Mouse (Mus musculus) cerebellum, adult 18-20 months (tissue): ENCODE measurements at regions not wholly inside any gene's neighbourhood (a gene's known extent, or its start where the extent isn't known, plus 50 kb on each side); places are given as distances from the start of the nearest gene placed in this dataset.
A peak's percentile ranks its signal among the peaks of the same experiment; 100 is the strongest.

Experiments used
- DNase-seq, 2 experiments: peaks; one replicate each; pipeline ENCODE4 v3.0.0; 2021

DNA sequence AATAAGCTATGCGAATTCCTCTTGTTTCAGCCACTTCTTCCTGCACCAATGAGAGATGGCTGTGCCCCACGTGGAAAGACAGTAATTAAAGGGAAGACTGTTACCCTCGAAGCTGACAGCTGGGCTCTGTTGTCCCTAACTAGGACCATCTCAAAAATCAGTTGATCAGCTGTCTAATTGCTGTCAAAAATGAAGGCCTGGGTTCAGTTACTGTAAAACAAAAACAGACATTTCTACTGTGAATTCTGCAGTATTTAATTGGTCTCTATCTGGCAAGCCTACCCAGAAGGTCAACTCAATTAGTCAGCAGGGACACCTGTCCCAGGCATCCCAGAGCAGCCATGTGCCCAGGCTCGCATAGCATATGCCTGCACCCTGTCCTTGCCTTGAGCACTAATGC, 385.8 kb upstream of the Zdhhc25 start:
- DNase-seq, result no peak

DNA sequence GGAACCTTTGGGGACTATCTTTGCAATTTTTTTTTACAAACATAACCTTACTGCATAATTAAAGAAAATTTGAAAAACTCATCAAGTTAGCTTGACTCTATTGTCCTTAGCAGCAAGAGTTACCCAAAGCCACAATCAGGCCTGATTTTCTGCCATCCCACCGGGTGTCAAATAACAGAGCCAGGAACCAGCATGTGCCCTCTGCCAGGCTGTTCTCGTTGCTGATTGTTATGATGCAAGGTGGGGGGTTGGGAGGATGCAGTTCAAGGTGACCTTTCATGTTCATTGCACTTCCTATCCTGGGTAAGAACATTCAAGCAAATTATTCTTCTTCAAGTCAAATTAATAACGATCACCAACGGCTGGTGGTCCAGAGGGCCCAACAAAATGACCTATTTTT, 370.6 kb upstream of the Zdhhc25 start:
- DNase-seq, result no peak

GRCm38 (mm10) chr15:88244606-88245005, 355.5 kb upstream of the Zdhhc25 start:
- no peak for DNase-seq

DNA sequence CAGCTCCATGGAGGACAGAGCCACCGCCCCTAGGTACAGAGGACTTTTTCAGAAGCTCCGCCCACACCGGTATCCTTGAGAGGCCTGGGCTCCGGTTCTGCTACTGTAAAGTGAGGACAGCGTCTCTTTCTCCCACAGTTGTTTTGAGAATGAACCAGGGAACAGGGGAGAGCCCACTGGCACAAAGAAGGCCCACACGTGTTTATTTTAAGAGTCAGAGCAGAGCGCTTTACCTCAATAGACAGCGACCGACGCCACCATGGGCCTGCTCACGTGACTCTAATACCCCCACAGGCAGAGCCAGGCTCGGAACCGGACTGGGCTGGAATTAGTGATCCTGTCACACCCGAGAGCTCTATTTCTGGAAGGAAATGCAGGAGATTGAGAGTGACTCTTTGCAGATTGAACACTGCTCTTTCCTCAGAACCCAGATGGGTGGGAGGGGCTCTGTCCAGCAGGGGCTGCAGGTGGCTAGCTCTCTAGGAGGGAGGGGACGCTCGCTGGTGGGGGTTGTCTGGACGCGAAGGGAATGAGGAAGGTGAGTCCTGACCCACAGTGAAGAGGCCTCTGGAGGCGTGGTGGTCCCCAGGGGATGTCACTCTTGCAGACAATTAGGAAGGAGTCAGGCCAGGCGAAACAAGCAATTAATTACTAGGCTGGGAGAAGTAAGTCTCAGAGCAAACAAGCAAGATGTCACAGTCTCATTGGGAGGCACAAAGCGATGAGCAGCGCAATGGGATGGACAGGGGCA, 354.4 kb upstream of the Zdhhc25 start:
- peak in 1 of 2 experiments; percentile 8 for DNase-seq

DNA sequence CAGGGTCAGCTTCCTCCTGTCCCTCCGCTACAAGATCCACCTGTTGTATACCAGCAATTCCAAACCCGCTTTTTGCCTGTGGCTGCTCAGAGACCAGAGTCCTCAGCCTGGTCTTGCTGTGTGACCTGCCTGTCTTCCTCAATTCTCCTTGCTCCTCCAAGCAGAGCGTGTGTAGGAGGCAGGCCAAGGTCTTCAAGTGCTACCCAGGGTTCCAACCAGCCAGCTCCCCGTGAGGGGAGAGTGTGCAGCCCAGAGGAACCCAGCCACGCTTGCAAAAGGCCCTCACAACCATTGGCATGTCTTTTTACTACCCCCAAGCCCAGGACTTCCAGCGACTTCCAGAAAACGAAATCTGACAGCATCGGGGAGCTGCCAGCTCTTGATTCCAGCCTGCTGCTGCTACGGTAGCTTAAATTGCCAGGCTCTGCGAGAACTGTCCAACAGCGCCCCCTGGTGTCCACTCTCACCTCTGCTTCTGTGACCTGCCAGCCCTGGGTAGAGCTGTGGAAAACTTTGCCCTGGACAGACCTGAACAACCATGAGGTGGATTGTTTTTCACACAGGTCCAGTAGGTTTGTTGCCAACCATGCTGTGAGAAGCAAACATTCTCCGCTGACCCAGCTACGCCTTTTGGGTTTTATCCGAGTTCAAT, 352.0 kb upstream of the Zdhhc25 start:
- peak; percentile 90 to 95 for DNase-seq

DNA sequence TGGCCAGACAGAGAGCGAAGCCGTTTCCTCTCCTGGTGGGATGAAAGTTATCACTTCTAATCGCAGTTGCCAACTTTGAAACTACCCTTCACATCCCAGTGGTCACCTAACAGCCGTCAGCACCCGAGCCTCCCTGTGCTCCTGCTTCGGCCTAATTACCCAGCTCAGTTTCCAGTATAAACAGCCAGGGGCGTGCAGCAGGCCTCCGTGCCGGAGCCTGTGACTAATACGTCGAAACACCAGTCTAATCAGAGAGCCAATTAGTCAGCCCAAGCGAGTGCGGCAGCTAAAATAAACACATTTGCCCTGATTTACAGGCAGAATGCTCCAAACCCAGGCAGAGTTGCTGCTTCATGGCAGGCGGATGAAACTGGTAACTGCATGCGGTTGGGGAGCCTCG, 312.1 kb upstream of the Zdhhc25 start:
- no peak for DNase-seq

- no peak for DNase-seq
Measured at GRCm38 (mm10) chr15:88288696-88289095, 311.4 kb upstream of the Zdhhc25 start.

- DNase-seq, result no peak
Measured at GRCm38 (mm10) chr15:88290740-88291363, 309.2 kb upstream of the Zdhhc25 start.

- peak; percentile 58 to 74 for DNase-seq
Measured at GRCm38 (mm10) chr15:88299061-88299460, 301.0 kb upstream of the Zdhhc25 start.

- DNase-seq, result no peak
Measured at GRCm38 (mm10) chr15:88311158-88311557, 288.9 kb upstream of the Zdhhc25 start.

DNA sequence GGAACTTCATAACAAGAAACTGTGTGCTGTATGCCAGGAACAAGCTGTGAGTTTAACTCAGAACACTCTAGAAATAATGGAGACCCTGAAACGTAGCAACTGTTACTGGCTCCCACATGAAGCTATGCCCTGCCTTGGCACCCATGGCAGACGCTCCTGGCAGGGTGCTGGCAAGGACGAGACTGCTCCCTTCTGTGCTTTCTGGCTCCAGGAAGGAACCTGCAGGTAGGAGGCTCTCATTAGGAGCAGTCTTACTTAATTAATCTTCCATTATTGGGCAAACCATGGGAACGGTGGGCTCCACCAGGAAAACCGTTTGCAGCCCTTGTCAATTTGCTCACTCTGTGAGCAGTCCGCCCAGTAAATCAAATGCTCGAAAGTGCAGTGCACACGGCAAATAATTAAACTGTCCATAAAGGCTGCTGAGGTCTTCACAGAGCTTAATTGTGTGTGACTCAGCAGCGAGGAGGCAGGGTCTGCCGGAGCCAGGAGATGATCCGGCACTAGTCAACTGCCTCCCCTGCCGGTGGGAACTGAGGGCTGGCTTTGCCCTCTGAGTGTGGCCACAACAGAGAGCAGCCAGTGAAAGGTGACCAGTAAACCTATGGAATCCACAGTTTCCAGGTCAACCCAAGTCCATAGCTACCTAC, 285.2 kb upstream of the Zdhhc25 start:
- peak; percentile 54 to 60 for DNase-seq

DNA sequence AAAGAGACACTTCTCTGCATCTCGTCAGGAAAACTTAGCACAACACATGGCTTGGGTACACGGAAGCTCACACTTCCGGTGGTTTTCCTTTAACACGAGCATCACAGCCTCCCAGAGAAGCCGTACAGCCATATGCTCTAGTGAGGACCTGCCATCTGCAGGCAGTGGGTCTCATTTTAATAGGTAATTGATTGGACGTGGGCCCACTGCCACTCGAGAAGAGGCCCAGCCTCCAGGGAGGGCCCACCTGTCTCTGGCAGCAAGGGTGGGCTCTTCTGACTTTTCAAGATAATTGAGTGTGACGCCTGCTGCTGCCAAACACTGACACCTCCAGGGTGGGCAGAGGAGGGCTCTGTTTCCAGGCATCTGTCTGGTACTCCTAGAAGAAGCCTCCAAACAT, 282.1 kb upstream of the Zdhhc25 start:
- no peak for DNase-seq

DNA sequence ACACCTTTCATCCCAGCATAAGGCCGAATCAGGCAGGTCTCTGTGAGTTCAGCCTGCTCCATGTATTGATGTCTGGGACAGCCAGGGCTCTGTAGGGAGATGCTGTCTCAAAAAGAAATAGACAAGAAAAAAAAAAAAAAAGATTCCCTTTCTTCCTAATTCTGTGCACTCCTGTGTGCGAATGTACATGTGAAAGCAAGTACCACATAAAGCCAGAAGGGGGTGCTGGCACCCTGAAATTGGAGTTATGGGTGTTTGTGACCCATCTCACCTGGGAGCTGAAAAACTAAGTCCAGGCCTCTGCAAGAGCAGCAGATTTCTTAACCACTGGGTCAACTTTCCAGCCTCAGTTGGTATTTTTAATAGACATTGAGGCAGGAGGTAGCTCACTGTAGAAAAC, 280.6 kb upstream of the Zdhhc25 start:
- no peak for DNase-seq

DNA sequence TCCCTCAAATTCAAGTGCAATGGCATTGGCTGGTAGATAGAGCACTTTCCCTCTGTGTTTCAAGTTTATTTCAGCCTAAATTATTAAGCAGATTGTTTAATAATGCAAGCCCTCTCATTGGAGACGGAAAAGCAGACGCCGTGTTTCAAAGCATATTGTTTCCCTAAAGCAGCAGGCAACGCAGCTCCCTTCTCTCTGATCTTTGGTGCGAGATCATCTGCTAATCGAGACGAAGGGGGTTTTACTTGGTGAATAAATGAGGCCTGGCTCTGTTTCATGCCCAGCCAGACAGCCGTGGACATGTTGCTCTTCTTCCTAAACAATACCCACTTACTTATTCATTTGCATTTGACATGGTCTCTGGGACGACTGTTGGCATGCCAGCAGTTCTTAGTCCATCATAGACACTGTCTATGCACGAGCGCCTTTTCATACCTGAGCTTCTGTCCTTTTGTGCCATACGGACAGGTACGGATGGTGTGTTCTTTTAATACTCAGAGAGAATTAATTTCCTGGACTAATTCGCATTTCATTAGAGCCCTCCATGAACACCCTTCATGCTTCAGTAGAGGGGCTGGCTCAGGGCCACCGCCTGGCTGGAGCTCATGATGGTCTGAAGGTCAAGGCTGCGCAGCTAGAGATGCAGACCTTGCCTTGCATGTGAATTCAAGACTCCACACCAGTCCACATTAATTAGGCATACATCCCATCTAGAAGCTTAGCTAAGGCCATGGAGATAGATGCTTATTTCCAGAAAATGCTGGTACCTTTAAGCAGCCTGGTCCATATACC, 276.3 kb upstream of the Zdhhc25 start:
- DNase-seq, result no peak

GRCm38 (mm10) chr15:88325108-88325507, 275.0 kb upstream of the Zdhhc25 start:
- DNase-seq, result no peak

GRCm38 (mm10) chr15:88353206-88353605, 246.9 kb upstream of the Zdhhc25 start:
- DNase-seq, result no peak

DNA sequence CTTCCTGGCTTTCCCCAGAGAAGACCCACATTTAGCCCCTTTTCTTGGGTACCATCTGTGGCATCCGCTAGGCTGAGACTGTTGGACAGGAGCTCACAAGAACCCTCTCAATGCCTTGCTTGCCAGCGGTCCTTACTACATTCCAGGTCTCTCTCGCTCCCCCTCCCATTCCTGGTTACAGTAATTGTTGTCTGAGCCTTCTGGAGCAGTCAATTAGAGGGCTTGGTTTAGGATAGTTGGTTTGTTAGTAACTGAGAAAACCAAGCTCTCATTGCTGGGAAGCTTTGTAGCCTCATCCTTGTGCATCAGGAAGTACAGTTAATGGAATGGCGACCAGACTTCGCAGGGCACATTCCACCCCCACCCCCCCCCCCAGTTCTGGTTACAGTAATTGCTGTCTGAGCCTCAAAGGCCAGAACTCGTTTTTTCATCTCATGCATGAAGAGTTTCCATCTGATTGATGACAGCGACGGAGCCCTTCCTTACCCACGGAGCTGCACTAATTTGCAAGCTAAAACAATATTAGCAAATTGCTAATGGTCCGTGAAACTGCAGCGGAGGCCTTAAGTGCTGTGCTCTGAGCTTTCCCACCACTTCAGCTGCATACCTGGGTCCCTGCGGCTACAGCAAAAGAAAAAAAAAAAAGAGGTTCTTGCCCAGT, 239.6 kb upstream of the Zdhhc25 start:
- DNase-seq, result no peak

DNA sequence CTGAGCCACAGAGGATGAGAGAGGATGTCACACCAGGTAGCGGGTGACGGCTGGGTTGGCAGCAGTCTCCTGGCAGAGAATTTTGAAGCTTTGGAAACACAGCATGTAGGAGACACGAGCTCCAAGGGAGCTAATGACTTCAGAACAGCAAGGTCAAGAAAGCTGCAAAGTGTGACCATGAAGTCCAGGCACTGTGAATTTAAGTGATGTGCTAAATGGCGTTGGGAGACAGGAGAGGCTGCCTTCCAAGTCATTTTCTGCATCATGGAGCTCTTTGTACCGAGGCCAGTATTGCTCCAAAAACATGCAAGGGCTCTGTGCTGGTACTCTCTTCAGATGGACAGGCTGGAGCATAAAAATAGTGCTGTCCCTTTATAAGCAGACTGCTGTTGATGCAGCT, 238.8 kb upstream of the Zdhhc25 start:
- peak; percentile 16 to 22 for DNase-seq

GRCm38 (mm10) chr15:88362966-88363365, 237.1 kb upstream of the Zdhhc25 start:
- peak; percentile 25 to 34 for DNase-seq

GRCm38 (mm10) chr15:88370366-88370765, 229.7 kb upstream of the Zdhhc25 start:
- peak in 1 of 2 experiments; percentile 28 for DNase-seq

DNA sequence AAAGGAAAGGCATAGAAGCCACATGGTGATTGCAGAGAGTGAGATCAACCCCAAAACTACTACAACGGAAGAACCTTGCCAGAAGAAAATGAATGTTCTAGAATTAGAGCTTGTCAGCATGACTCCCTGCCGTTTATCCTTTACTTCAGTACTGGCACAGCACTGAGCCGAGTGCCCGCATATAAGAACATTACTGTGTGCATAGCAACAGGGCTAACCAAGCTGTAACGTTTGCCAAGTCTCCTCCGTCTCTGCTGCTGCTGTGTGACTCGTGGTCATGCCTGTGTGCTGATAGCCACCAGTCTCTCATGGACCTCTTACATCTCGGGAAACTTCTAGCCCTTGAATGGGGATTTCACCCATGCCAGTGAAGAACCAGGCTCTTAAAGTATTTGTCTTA, 228.1 kb upstream of the Zdhhc25 start:
- DNase-seq, result no peak

GRCm38 (mm10) chr15:88373923-88374322, 226.2 kb upstream of the Zdhhc25 start:
- DNase-seq, result no peak
